Mouse (Mus musculus) T-cell, adult 2 months (primary cell): ENCODE measurements around the gene Sparcl1.

Experiments used
- DNase-seq: peaks from one replicate; pipeline ENCODE4 v3.0.0; 2022; ENCODE audit warnings: low spot score

The Sparcl1 gene

DNA sequence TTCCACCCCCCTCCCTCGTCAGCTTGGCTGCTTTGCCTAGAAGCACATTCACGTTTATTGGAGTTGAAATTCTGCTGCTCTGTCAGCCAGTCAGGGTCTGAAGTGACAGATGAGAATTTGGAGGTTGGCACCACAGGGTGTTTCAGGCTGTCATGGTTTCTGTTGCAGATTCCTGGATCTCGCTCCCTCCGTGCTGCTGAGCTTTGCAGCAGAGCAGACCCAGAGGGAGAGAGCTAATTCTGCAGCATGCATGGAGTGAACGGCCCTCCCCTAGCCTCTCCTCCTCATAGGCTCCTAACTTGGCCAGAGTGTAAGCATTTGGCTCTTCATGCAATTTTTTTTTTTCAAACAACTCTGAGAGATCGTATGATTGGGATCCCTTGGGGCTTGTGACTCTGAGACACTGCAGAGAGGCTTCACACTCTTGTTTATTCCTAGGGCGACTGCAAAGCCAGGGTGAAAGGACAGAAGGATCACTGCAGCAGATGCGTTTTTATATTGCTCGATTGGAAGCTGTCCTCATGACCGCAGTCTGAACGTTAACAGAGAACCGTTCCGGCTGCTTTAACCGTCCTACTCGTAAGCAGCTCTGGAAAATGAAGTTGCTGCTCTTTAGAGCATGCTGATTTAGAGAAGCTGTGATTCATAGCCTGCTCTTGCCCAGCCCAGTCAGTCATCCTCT lies at the start of gene Sparcl1:
Sparcl1 (minus strand) TSS at position 243 of the 682 bp plus-strand sequence.
- no peak for DNase-seq

GRCm38 (mm10) chr5:104161390-104161789 lies 47.9 kb upstream of the Sparcl1 start:
- no peak for DNase-seq

GRCm38 (mm10) chr5:104160581-104160980 lies 47.0 kb upstream of the Sparcl1 start:
- no peak for DNase-seq

- no peak for DNase-seq
These were observed 45.0 kb upstream of the Sparcl1 start for GRCm38 (mm10) chr5:104158332-104159052.

GRCm38 (mm10) chr5:104157701-104158100 lies 44.2 kb upstream of the Sparcl1 start:
- no peak for DNase-seq

- DNase-seq = no peak
These were observed 36.7 kb upstream of the Sparcl1 start for GRCm38 (mm10) chr5:104150196-104150595.

DNA sequence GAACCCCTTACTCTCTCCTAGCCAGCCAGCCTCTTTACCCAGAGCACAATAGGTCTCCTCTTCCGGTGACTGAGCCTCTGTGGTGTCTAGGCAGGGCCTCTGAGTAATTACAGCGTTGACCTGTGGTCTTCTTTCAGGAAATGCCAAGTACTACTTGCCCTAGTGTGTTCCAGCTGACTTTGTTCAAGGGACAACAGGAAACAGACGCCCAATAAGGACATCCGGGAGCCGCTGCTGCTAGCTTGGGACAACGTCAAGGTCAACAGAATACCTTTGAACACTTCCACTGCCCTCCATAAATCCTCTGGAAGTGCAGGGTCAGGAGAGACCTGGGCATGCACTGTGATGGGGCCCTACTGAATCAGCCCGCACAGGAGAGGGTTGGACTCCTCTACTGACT lies 35.8 kb upstream of the Sparcl1 start:
- no peak for DNase-seq

- no peak for DNase-seq
These were observed 30.5 kb upstream of the Sparcl1 start for GRCm38 (mm10) chr5:104144057-104144456.

DNA sequence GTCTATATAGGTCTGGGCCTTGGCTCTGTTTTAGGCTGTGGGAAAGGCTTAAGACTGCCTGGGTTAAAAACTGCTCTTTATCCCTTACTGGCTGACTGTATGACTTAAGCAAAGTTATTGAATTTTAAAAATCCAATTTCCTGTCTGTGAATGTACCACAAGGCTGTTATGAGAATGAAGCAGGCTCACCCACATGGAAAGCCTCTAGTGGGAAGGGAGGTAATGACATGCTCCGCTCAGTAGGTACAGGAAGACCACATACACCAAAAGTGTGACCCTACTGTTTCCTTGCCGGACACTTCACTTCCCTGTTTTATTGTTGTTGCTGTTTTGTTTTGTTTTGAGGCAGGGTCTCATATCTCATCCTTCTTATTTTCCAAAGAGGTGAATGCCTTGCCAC lies 27.5 kb upstream of the Sparcl1 start:
- DNase-seq = no peak

GRCm38 (mm10) chr5:104137920-104138541 lies 24.5 kb upstream of the Sparcl1 start:
- no peak for DNase-seq

GRCm38 (mm10) chr5:104133752-104134151 lies 20.2 kb upstream of the Sparcl1 start:
- DNase-seq = no peak

DNA sequence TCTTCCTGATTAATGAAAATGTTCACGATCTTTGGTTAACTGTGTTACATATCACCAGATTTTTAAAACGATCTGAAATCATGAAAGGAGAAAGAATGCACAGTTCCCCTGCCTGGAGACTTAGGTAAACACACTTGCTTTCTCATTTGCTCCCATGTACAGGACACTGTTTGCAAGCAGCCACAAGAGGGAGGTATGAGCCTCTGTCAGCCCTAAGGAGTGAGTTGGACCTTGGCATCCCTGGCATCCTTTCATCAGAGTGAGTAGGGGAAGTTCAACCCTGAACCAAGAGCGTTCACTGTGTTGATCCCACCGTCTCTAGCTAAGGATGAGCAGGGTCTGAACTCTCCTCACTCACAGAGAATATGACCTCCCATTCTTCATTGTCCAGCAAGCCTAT lies 18.0 kb upstream of the Sparcl1 start:
- no peak for DNase-seq

- DNase-seq = no peak
These were observed 17.4 kb upstream of the Sparcl1 start for GRCm38 (mm10) chr5:104130891-104131290.

- no peak for DNase-seq
These were observed 14.9 kb upstream of the Sparcl1 start for GRCm38 (mm10) chr5:104128281-104129031.

DNA sequence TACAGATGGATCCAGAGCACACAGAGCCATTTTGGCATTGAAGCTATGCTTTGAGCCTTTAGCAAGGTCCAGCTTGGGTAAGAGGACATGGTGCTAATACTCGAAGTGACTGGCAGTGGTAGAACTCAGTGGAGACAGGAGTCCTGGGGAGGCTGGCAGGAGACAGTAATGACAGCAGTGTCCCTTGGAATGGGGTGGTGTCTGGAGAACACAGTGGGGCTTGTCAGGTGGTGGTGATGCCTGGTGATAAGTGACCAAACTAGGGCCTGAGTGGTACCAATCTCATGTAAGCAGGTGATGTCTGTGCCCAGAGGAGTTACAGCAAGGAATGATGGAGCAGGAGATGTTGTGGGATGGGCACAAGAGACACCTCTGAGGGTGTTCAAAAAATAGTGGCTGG lies 13.8 kb upstream of the Sparcl1 start:
- DNase-seq = no peak

GRCm38 (mm10) chr5:104126561-104127320 lies 13.2 kb upstream of the Sparcl1 start:
- DNase-seq = no peak

DNA sequence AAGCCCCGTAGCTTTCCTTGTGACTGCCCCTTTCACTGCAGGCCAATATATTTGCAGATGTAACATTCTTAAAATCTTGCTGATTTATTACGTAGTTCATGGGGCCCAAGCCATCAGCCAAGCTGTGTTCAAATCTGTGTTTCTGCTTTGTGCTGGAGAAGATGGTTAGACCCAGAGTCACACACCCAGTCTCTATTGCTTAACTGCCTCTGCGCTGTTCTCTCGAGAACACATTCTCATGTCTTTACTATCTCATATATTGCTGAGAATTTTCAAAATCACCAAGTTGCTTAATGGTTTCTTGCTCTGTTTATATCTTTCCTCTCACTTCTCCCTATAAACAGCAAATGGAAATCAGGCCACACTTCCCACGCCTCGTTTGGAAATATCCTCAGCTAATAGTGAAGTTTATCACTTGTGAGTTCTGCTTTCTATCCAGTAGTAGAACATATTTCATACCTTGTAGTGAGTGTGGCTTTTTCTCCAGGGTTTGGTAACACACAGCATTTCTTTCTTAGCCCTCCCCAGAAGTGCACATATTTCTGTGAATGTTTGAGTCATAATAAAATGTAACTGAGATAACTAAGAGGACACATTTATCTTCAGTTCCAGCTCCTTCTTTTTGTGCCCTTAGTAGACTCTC lies 10.6 kb upstream of the Sparcl1 start:
- DNase-seq = no peak

DNA sequence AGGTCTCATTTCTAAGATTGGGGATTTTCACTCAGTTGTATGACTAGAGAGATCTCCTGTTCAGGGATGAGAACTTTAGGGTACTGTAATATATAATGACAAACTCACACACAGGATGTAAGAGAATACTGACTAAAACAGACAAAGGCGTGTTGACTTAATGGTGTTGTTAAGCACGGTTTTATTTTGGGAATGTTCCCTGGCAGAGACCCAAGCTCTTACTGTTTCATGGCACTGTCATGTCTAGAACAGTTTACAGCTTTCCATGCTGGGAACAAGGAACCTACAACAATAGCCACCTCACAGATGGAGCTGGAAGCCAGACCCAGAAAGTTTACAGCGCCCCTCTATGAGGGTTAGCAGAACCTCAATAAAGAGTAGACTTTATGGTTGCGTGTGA lies 2.4 kb upstream of the Sparcl1 start:
- DNase-seq = no peak

- DNase-seq = no peak
These were observed 1.6 kb upstream of the Sparcl1 start for GRCm38 (mm10) chr5:104115118-104115517.

DNA sequence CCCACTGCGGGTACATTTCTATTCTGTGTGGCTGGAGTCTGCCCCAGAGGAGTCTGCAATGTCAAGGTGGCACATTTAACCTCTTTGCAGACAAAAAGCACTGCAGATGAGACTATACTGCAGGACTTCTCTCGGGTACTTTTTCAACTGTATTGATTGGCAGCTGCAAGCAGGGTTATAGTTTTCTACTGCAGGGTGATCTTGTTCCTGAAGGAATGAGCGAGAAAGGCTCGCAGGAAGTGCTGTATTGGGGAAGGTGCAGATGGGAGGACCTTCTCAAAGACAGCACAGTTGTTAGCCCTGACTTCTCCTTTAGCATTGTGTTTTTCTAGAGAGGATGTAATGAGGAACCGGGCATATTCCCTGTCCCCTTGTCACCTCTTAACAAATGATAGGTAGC lies 1.0 kb downstream of the Sparcl1 start:
- DNase-seq = no peak

DNA sequence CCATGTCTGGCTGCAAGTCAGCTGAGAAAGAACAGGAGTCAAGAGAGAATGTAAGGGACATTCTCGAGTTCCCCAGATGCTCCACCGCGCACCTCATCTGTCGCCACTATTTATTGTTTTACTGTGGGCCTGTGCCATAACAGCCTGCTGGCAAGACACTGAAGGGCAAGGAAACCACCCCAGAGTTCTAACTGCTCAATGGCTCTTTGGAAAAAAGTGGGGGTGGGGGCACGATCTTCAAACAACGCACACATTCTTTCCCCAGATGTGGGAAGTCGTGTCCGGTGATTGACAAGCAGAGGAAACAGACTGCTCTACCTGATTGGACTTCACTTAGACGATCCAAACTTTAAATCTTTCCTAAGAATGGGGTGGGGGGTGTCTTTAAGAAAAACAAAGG lies 1.5 kb downstream of the Sparcl1 start:
- DNase-seq = no peak
